Mouse (Mus musculus) liver, embryonic 14.5 days (tissue): Measurements from ENCODE around the gene Med12l. TPM values are rescaled to one million over a fixed set of nuclear protein-coding genes. Genes with fewer than 3 reads are reported as not detected.
A peak's percentile ranks its signal among the peaks of the same experiment; 100 is the strongest.

ENCODE experiments used
- ATAC-seq: fragments of 200-750 bp; cut with Nextera tagmentation; 2 replicates; pipeline ENCODE4 v1.8.0; 2017; ENCODE audit warnings: moderate number of reproducible peaks, mild to moderate bottlenecking, moderate library complexity; ENCODE audit not compliant: insufficient read depth
- DNase-seq, 3 experiments: peaks; one replicate each; pipeline ENCODE4 v3.0.0-alpha.2; 2012 to 2013; ENCODE audit warnings: low read depth in 3 of 3, low spot score in 3 of 3
- H3K27ac ChIP-seq: fragments of 300-500 bp; sonication (generic); 2 replicates; pipeline ENCODE4 v1.5.1; 2014; ENCODE audit warnings: moderate library complexity, mild to moderate bottlenecking, control low read depth, inconsistent platforms
- H3K27me3 ChIP-seq: fragments of 300-500 bp; sonication (generic); 2 replicates; pipeline ENCODE4 v1.6.1; 2014; ENCODE audit warnings: mild to moderate bottlenecking, low read length, moderate library complexity; ENCODE audit not compliant: control insufficient read depth, insufficient read depth
- H3K36me3 ChIP-seq: fragments of 300-500 bp; sonication (generic); replicated peaks from 2 replicates; pipeline ENCODE4 v1.6.1; 2014; ENCODE audit warnings: low read depth; ENCODE audit not compliant: control insufficient read depth, insufficient read depth
- H3K4me1 ChIP-seq, 2 experiments: fragments of 200-500 bp in 1 of 2; fragments of 300-500 bp in 1 of 2; sonication (generic) in 1 of 2; replicated peaks; 2 replicates each; pipeline ENCODE4 v1.6.1; 2012 to 2014; ENCODE audit warnings: antibody characterized with exemption in 1 of 2, inconsistent platforms in 1 of 2, low read length in 1 of 2; ENCODE audit not compliant: control insufficient read depth in 2 of 2, insufficient read depth in 2 of 2
- H3K4me2 ChIP-seq: fragments of 300-500 bp; sonication (generic); 2 replicates; pipeline ENCODE4 v1.6.1; 2014; ENCODE audit warnings: low read depth, mild to moderate bottlenecking, control low read depth, moderate library complexity
- H3K4me3 ChIP-seq, 2 experiments: fragments of 200-500 bp in 1 of 2; fragments of 300-500 bp in 1 of 2; sonication (generic) in 1 of 2; 2 replicates each; pipeline ENCODE4 v1.5.1; 2012 to 2014; ENCODE audit warnings: low read depth in 2 of 2, low read length in 2 of 2, mild to moderate bottlenecking in 2 of 2, control low read depth in 1 of 2, inconsistent platforms in 1 of 2, moderate library complexity in 1 of 2; ENCODE audit not compliant: insufficient read depth in 1 of 2
- H3K9ac ChIP-seq: fragments of 300-500 bp; sonication (generic); replicated peaks from 2 replicates; pipeline ENCODE4 v1.6.1; 2014; ENCODE audit warnings: mild to moderate bottlenecking, control low read depth, moderate library complexity
- H3K9me3 ChIP-seq: fragments of 300-500 bp; sonication (generic); 2 replicates; pipeline ENCODE4 v1.6.1; 2016; ENCODE audit warnings: low read length, mixed read lengths; ENCODE audit not compliant: control insufficient read depth
- CTCF ChIP-seq: IDR thresholded peaks from 2 replicates; pipeline ENCODE4 v1.5.1; 2016; ENCODE audit warnings: antibody characterized with exemption, low read depth, control low read depth
- EP300 ChIP-seq: IDR thresholded peaks from 2 replicates; pipeline ENCODE4 v1.6.1; 2016; ENCODE audit warnings: antibody characterized with exemption, low read depth
- WGBS: fragments of 180-500 bp; shearing (Covaris S2); extraction: QIAGEN DNeasy Blood & Tissue Kit; methylation state at CpG from one replicate; pipeline ENCODE4 v1.1.7; 2014; ENCODE audit not compliant: insufficient replicate concordance; 5-methylcytosine and 5-hydroxymethylcytosine counted together
- polyA plus RNA-seq, 2 experiments: library from polyadenylated mRNA; depleted of rRNA in 1 of 2; stranded (reverse) in 1 of 2; unstranded in 1 of 2; fragments of >200 nt; fragmentation: Nextera tagmentation in 1 of 2; extraction: Ambion mirVana in 1 of 2; gene quantifications; 2 replicates each; pipeline versions ENCODE4 v1.2.1 to v1.2.3; 2012 to 2014

Gene Med12l
- polyA plus RNA-seq, 2 experiments, result 0.57 to 0.63 TPM

DNA sequence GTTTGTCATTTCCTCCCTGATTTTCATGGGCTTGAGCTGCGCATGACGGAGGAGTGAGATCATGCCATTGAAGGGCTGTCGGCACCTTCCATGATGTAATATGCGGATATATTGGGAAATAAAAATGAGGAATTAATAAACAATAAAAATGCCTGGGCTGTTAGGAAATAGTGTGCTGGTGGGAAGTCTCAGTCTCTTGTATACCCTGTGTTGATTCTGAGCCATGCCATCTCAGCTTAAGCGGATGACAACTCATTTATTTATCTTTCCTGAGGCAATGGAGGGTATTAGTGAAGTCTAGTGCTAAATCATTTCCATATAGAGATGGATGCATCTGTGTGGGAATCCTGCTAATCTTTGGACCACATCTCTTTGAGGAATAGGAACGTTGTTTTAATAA lies 242.4 kb downstream of the Med12l start:
- Histone ChIP-seq H3K4me3 (no peak overlapping the region), H3K36me3 (no peaks in the 10 kb centered on the region), H3K27me3 (no peaks in the 10 kb centered on the region), H3K27ac (no peak overlapping the region), H3K4me2 (no peak overlapping the region), H3K4me1 (no peaks in the 10 kb centered on the region), H3K9ac (no peak overlapping the region), H3K9me3 (no peaks in the 10 kb centered on the region)
- TF ChIP-seq CTCF, result no peak
- DNase-seq (no peak), ATAC-seq (no peak)
- 68% methylated on average over 6 of the region's 6 CpGs for WGBS

DNA sequence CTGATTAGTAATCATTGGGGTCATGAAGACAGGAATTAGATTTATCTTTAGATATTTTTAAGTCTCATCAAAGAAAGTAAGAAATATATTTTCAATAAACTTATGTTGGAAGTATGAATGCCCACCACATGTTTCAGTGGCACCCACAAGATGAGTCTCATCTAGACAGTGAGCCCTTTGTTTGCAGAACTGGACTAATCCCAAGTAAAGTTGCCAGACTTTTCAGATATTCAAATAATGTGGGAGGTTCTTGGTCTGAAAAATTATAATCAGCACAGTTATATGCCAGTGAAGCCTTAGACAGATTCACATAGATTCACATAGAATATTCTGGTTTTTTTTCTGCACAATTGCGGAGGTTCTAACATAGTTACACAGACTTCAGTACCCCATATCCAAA lies 244.8 kb downstream of the Med12l start:
- TF ChIP-seq EP300 (no peak), CTCF (no peak)
- H3K36me3 ChIP-seq, result no peaks in the 10 kb centered on the region
- H3K4me3 ChIP-seq, result no peak overlapping the region
- H3K27ac ChIP-seq, result no peak overlapping the region
- H3K4me2 ChIP-seq, result no peak overlapping the region
- ATAC-seq (no peak), DNase-seq (no peak)
- WGBS, result 73% methylated on average over 1 of the region's 1 CpGs
- no peaks in the 10 kb centered on the region for H3K4me1 ChIP-seq
- no peak overlapping the region for H3K9ac ChIP-seq
- no peaks in the 10 kb centered on the region for H3K27me3 ChIP-seq
- no peaks in the 10 kb centered on the region for H3K9me3 ChIP-seq

GRCm38 (mm10) chr3:59257740-59258664 lies 252.4 kb downstream of the Med12l start:
- Histone ChIP-seq H3K27ac (no peak overlapping the region), H3K4me1 (no peaks in the 10 kb centered on the region), H3K9ac (no peak overlapping the region), H3K36me3 (no peaks in the 10 kb centered on the region), H3K27me3 (no peaks in the 10 kb centered on the region), H3K9me3 (no peaks in the 10 kb centered on the region), H3K4me2 (no peak overlapping the region), H3K4me3 (no peak overlapping the region)
- ATAC-seq (no peak), DNase-seq (no peak)
- WGBS, result 71% methylated on average over 20 of the region's 20 CpGs
- TF ChIP-seq EP300, result no peak

DNA sequence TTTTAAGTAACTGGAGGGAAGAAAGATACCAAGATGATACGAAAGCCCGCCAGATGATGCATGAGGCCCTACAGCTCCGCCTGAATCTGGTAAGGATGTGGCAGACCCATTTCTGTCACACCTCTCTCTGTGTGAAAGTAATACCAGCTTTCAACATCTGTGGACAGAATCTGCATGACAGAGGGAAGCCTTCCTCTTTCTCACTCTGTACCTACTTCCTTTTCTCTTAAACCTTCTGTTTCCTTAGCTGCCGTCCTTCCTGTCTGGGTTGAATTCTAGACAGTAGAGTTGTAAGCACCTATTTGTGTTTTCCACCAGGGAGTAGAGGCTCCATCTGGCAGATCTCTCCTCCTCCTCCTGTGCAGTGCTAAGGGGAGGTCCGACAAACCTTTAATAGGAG lies 255.1 kb downstream of the Med12l start:
- 38% methylated on average over 5 of the region's 5 CpGs for WGBS
- no peak overlapping the region for H3K27ac ChIP-seq
- DNase-seq (peak in 2 of 3 experiments; percentile 3 to 7), ATAC-seq (no peak)
- TF ChIP-seq EP300 (no peak), CTCF (no peak)
- no peaks in the 10 kb centered on the region for H3K4me1 ChIP-seq
- H3K36me3 ChIP-seq, result no peaks in the 10 kb centered on the region
- no peak overlapping the region for H3K9ac ChIP-seq
- H3K27me3 ChIP-seq, result no peaks in the 10 kb centered on the region
- no peak overlapping the region for H3K4me2 ChIP-seq
- no peak overlapping the region for H3K4me3 ChIP-seq
- no peaks in the 10 kb centered on the region for H3K9me3 ChIP-seq

DNA sequence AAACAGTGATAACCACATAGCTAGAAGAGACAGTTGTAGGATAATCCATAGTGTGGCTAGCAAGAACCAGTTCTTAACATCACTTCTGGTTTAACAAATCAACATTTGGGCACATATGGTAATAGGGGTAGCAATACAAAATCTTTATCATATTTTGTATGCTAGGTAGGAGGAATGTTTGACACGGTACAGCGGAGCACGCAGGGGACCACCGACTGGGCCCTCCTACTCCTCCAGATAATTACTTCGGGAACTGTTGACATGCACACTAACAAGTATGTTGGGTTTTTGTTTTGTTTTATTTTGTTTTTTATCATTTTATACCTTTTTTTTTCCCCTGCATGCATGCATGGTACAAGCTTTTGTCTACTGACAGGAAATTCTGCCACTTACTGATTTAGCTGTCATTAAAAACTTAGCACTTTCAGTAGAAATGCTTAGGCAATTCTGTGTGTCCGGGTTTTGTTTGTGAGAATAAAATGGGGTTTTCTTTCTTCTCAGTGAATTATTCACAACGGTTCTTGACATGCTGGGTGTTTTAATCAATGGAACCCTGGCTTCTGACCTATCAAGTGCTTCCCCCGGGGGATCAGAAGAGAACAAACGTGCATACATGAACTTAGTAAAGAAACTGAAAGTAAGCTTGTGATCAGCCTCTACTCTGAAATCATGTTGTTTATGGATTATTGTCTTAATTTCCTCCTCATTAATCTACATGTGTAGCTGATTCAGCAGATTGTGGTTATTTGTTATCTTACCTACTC lies 256.3 kb downstream of the Med12l start:
- TF ChIP-seq EP300, result no peak
- TF ChIP-seq CTCF, result no peak
- Histone ChIP-seq H3K4me1 (no peaks in the 10 kb centered on the region), H3K9me3 (no peaks in the 10 kb centered on the region), H3K27me3 (no peaks in the 10 kb centered on the region), H3K27ac (no peak overlapping the region), H3K4me2 (no peak overlapping the region), H3K4me3 (no peak overlapping the region), H3K36me3 (no peaks in the 10 kb centered on the region), H3K9ac (no peak overlapping the region)
- ATAC-seq (no peak), DNase-seq (no peak)
- 73% methylated on average over 9 of the region's 9 CpGs for WGBS
